Mouse (Mus musculus): ENCODE results near the gene Prickle2. TPM values are rescaled to one million over a fixed set of nuclear protein-coding genes. Genes with fewer than 3 reads are reported as not detected.

Prickle2 gene
- polyA plus RNA-seq, 1 experiment = 1.1 TPM

DNA sequence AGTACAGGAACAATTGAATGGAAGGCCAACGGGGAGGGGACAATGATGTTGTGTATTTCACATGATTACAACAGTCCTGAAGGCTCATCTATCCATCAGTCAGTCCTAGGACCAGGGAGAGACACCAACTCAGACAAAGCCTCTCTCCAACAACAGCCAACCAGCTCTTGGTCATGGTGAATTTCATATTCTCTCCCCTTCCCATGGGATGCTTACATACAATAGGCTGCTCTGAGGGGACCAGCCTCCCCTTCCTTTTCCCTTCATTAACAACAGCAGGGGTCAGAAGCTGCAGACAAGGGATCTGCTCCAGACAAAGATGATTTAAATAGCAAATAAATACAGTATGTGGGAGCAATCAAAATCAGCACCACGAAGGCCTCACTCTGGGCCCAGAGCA is 57.4 kb downstream of the Prickle2 start:
- H3K27me3 ChIP-seq (ENCODE audit: control insufficient read depth, insufficient read depth, low read length) = no peaks in the 10 kb centered on the region
- no peak for TF ChIP-seq CTCF (IDR thresholded peaks at IDR 0.05; ENCODE audit: extremely low read depth, insufficient read depth, insufficient read length, insufficient replicate concordance)
- TF ChIP-seq POLR2A (IDR thresholded peaks at IDR 0.05; ENCODE audit: low read depth, low read length) = no peak
- no peaks in the 10 kb centered on the region for H3K4me1 ChIP-seq (ENCODE audit: control insufficient read depth, insufficient read depth, insufficient read length)
- DNase-seq (ENCODE audit: low read depth in 1 of 2, low spot score in 2 of 2) = no peak
- no peak overlapping the region for H3K27ac ChIP-seq (ENCODE audit: insufficient read depth, low read length)
- WGBS = 68% methylated on average over 2 of the region's 2 CpGs
- H3K4me3 ChIP-seq (ENCODE audit: extremely low read depth, insufficient read depth, insufficient read length) = no peak overlapping the region
- no peaks in the 10 kb centered on the region for H3K36me3 ChIP-seq (ENCODE audit: control insufficient read depth, insufficient read depth, low read length)

DNA sequence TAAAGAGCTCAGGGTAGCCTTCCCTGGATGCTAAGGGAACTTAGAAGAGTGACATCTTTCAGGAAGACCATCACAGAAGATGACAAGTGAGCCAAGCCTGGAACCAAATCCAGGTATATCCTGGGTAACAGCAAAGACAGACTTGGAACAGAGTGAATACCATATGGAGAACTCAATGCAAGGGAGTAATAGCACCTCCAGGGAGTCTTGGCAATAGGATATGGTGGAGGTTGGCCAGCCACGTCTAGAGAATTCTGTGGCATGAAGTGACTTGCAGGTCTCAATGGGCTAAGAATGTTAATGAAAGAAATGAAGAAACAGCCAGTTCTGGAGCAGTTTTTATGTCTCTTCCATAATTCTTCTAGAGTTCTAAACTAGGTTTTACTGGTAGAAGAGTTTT is 63.0 kb downstream of the Prickle2 start:
- 71% methylated on average over 1 of the region's 1 CpGs for whole genome bisulfite sequencing
- Histone ChIP-seq H3K27me3 (ENCODE audit: control insufficient read depth, insufficient read depth, low read length) (no peaks in the 10 kb centered on the region), H3K4me1 (ENCODE audit: control insufficient read depth, insufficient read depth, insufficient read length) (no peaks in the 10 kb centered on the region), H3K27ac (ENCODE audit: insufficient read depth, low read length) (no peak overlapping the region), H3K36me3 (ENCODE audit: control insufficient read depth, insufficient read depth, low read length) (no peaks in the 10 kb centered on the region), H3K4me3 (ENCODE audit: extremely low read depth, insufficient read depth, insufficient read length) (no peak overlapping the region)
- no peak for TF ChIP-seq POLR2A (IDR thresholded peaks at IDR 0.05; ENCODE audit: low read depth, low read length)
- no peak for TF ChIP-seq CTCF (IDR thresholded peaks at IDR 0.05; ENCODE audit: extremely low read depth, insufficient read depth, insufficient read length, insufficient replicate concordance)
- DNase-seq (ENCODE audit: low read depth in 1 of 2, low spot score in 2 of 2) = no peak

DNA sequence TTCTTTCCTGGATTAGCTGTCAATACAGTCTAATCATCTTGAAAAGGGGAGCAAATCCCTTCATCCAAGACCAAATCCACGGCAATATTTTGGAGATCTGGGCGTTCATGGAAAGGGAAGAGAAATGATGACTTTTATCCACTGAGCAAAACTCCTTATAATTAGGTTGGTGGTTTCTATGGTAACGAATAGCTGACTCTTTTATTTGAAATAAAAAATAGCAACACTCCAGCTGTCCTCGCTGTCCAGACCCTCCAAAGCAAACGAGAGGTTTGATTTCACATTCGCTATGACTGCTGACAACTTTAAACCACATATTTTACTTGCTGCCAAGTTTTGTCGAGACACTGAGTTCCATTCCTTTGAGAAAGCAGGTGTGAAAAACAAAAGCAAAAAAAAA is 64.0 kb downstream of the Prickle2 start:
- TF ChIP-seq CTCF (IDR thresholded peaks at IDR 0.05; ENCODE audit: extremely low read depth, insufficient read depth, insufficient read length, insufficient replicate concordance) (no peak), POLR2A (IDR thresholded peaks at IDR 0.05; ENCODE audit: low read depth, low read length) (no peak)
- Histone ChIP-seq H3K36me3 (ENCODE audit: control insufficient read depth, insufficient read depth, low read length) (no peaks in the 10 kb centered on the region), H3K27ac (ENCODE audit: insufficient read depth, low read length) (no peak overlapping the region), H3K4me1 (ENCODE audit: control insufficient read depth, insufficient read depth, insufficient read length) (no peaks in the 10 kb centered on the region), H3K27me3 (ENCODE audit: control insufficient read depth, insufficient read depth, low read length) (no peaks in the 10 kb centered on the region), H3K4me3 (ENCODE audit: extremely low read depth, insufficient read depth, insufficient read length) (no peak overlapping the region)
- no peak for DNase-seq (ENCODE audit: low read depth in 1 of 2, low spot score in 2 of 2)
- 82% methylated on average over 7 of the region's 7 CpGs for WGBS

DNA sequence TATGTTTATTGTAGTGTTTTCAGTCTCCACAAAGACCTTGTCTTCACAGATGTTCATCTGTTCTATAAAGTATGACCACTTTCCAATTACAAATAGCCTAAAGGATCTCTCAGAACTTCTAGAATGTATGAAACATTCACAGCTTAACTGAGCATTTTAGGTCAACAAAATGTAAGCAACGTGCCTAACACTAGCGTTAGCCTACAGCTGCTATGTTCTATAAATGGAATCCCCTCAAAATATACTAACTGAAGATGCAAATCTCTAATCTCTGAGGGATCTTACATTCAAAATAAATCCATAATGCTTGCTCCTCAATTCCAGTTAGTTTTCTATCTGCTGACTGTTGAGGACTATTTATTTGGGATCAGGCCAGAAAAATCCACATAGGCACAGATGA is 65.1 kb downstream of the Prickle2 start:
- DNase-seq (ENCODE audit: low read depth in 1 of 2, low spot score in 2 of 2) = no peak
- no peaks in the 10 kb centered on the region for H3K4me1 ChIP-seq (ENCODE audit: control insufficient read depth, insufficient read depth, insufficient read length)
- no peak overlapping the region for H3K27ac ChIP-seq (ENCODE audit: insufficient read depth, low read length)
- no peak for TF ChIP-seq POLR2A (IDR thresholded peaks at IDR 0.05; ENCODE audit: low read depth, low read length)
- no peak for TF ChIP-seq CTCF (IDR thresholded peaks at IDR 0.05; ENCODE audit: extremely low read depth, insufficient read depth, insufficient read length, insufficient replicate concordance)
- 82% methylated on average over 2 of the region's 2 CpGs for WGBS
- no peaks in the 10 kb centered on the region for H3K27me3 ChIP-seq (ENCODE audit: control insufficient read depth, insufficient read depth, low read length)
- H3K4me3 ChIP-seq (ENCODE audit: extremely low read depth, insufficient read depth, insufficient read length) = no peak overlapping the region
- H3K36me3 ChIP-seq (ENCODE audit: control insufficient read depth, insufficient read depth, low read length) = no peaks in the 10 kb centered on the region

DNA sequence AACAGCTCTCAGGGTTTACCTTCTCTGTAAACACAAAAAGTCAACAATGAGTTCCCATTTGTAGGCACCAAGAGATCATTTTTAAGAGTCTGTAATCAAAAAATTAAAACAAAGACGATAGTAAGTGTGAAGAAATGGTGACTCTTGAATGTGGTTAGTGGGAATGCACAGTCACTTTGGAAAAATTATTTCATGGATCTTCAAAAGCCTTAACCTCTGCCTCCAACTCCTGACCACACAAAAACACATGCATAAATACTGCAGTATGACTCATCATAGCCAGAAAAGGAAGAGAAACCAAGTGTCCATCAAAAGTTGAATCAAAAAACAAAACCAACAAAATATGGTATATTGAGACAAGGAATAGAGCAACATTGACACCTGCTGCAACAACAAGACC is 69.5 kb downstream of the Prickle2 start:
- 86% methylated on average over 1 of the region's 1 CpGs for WGBS
- no peaks in the 10 kb centered on the region for H3K27me3 ChIP-seq (ENCODE audit: control insufficient read depth, insufficient read depth, low read length)
- no peak overlapping the region for H3K4me3 ChIP-seq (ENCODE audit: extremely low read depth, insufficient read depth, insufficient read length)
- TF ChIP-seq POLR2A (IDR thresholded peaks at IDR 0.05; ENCODE audit: low read depth, low read length) (no peak), CTCF (IDR thresholded peaks at IDR 0.05; ENCODE audit: extremely low read depth, insufficient read depth, insufficient read length, insufficient replicate concordance) (no peak)
- no peak overlapping the region for H3K27ac ChIP-seq (ENCODE audit: insufficient read depth, low read length)
- no peaks in the 10 kb centered on the region for H3K4me1 ChIP-seq (ENCODE audit: control insufficient read depth, insufficient read depth, insufficient read length)
- DNase-seq (ENCODE audit: low read depth in 1 of 2, low spot score in 2 of 2) = no peak
- H3K36me3 ChIP-seq (ENCODE audit: control insufficient read depth, insufficient read depth, low read length) = no peaks in the 10 kb centered on the region

DNA sequence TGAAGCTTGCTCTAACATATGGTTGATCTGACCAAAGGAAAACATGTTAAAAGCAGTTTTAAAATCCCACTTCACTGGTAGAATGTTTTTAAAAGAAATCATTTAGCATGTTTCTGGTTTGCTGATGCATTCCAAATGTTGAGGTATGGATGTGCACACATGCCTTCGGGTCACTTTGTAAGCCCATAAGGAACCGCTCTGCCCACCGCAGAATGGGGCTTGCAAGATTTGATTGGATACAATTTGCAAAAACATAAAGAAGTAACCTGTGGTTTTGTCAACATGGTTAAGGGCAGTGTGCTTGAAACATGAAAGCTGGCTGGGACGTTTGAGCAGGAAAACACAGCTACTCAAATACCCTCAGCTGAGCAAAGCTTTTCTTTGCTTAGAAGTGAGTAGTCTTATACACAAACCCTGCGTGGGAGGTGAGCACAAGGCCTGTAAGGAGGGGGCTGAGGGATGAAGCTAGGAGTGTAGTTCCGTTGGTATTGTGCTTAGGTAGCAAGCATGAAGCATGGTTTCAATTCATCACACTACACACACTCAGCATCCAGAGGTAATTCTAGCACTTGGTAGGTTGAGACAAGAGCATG is 71.0 kb downstream of the Prickle2 start:
- Histone ChIP-seq H3K4me1 (ENCODE audit: control insufficient read depth, insufficient read depth, insufficient read length) (no peaks in the 10 kb centered on the region), H3K4me3 (ENCODE audit: extremely low read depth, insufficient read depth, insufficient read length) (no peak overlapping the region), H3K36me3 (ENCODE audit: control insufficient read depth, insufficient read depth, low read length) (no peaks in the 10 kb centered on the region), H3K27ac (ENCODE audit: insufficient read depth, low read length) (no peak overlapping the region), H3K27me3 (ENCODE audit: control insufficient read depth, insufficient read depth, low read length) (no peaks in the 10 kb centered on the region)
- 80% methylated on average over 6 of the region's 6 CpGs for WGBS
- no peak for DNase-seq (ENCODE audit: low read depth in 1 of 2, low spot score in 2 of 2)
- TF ChIP-seq CTCF (IDR thresholded peaks at IDR 0.05; ENCODE audit: extremely low read depth, insufficient read depth, insufficient read length, insufficient replicate concordance) = no peak
- TF ChIP-seq POLR2A (IDR thresholded peaks at IDR 0.05; ENCODE audit: low read depth, low read length) = no peak

DNA sequence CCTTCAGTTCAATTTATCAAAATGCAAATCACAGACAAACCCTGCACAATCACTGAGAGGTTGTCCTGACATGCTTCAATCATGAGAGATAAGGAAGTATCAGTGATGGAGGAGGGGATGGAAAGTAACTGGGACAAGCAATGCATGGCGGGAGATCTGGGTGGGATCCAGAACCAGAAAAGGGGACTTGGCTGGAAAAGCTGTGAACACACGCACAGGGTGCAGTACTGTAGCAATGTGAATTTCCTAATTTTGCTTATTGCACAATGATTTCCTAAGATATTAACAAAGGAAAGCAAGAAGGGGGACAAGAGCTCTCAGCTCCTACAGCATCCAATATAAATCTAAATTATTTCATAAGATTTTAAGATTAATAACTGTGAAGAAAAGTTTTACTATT is 75.0 kb downstream of the Prickle2 start:
- Histone ChIP-seq H3K27me3 (ENCODE audit: control insufficient read depth, insufficient read depth, low read length) (no peaks in the 10 kb centered on the region), H3K36me3 (ENCODE audit: control insufficient read depth, insufficient read depth, low read length) (no peaks in the 10 kb centered on the region), H3K27ac (ENCODE audit: insufficient read depth, low read length) (no peak overlapping the region), H3K4me1 (ENCODE audit: control insufficient read depth, insufficient read depth, insufficient read length) (no peaks in the 10 kb centered on the region), H3K4me3 (ENCODE audit: extremely low read depth, insufficient read depth, insufficient read length) (no peak overlapping the region)
- WGBS = 87% methylated on average over 2 of the region's 2 CpGs
- DNase-seq (ENCODE audit: low read depth in 1 of 2, low spot score in 2 of 2) = no peak
- TF ChIP-seq POLR2A (IDR thresholded peaks at IDR 0.05; ENCODE audit: low read depth, low read length) = no peak
- TF ChIP-seq CTCF (IDR thresholded peaks at IDR 0.05; ENCODE audit: extremely low read depth, insufficient read depth, insufficient read length, insufficient replicate concordance) = no peak

Measured in spleen, adult 2 months (tissue).